Mouse (Mus musculus): Measurements from ENCODE around the gene Slc13a1. TPM values are rescaled to one million over a fixed set of nuclear protein-coding genes. Genes with fewer than 3 reads are reported as not detected.

Slc13a1 gene
- polyA plus RNA-seq, 1 experiment from 2014 or later: 0.20 TPM

DNA sequence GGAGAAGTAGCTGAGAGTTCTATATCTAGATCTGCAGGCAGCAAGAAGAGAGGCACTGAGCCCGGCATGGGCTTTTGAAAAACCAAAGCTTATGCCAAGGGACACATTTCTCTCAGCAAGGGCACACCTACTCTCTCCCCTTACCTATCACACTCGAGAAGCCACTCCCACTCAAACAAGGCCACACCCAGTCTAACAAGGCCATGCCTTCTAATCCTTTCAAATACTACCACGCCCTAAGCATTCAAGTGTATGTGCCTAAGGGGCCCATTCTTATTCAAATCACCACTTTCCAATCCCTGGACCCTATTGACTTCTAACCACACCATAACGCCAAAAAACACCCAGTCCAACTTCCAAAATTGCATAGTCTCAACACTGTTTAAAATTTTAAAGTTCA is 112.8 kb downstream of the Slc13a1 start:
- no peak for DNase-seq (ENCODE audit: low spot score)
- Histone ChIP-seq H3K27me3 (replicated peaks; ENCODE audit: control insufficient read depth, insufficient read depth, low read length) (no peaks in the 10 kb centered on the region), H3K36me3 (ENCODE audit: control insufficient read depth, insufficient read depth, low read length) (no peaks in the 10 kb centered on the region), H3K27ac (ENCODE audit: low read depth) (no peak overlapping the region), H3K4me1 (replicated peaks; ENCODE audit: control insufficient read depth, insufficient read depth, low read length) (no peaks in the 10 kb centered on the region), H3K4me2 (ENCODE audit: low read length) (no peak overlapping the region), H3K9me3 (ENCODE audit: control insufficient read depth, low read length) (no peaks in the 10 kb centered on the region), H3K9ac (ENCODE audit: low read length) (no peak overlapping the region), H3K4me3 (ENCODE audit: low read depth, low read length) (no peak overlapping the region)
- ATAC-seq (replicated peaks; ENCODE audit: low FRiP score, low TSS enrichment, low read depth): no peak
- 91% methylated on average over 4 of the region's 4 CpGs for WGBS

DNA sequence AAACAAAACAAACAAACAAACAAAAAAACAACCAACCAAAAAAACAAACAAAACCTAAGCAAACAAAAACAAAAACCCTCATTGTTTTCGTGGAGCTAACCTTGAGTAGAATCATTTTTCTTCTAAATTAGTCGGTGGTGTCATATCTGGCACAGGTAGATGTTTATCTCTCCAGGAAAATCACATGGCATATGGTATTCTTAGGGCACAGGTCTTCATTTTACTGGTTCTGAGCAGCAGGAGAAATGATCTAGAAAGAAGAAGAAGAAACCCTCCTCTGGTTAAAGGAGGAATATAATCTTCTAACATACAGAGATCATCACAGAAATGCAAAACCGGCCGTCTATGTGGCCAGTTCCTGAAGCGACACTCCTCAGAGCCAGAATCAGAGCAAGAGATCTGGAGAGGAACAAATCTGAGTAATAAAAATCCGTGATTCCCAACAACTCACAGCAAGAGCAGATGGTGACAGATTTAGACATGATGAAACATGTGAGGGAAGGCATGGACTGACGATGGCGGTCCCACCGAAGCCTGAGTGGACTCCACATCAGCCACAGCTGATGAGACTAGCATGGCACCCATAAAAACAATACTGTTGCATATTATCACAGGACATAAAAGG is 113.7 kb downstream of the Slc13a1 start:
- 90% methylated on average over 9 of the region's 9 CpGs for WGBS
- no peak for DNase-seq (ENCODE audit: low spot score)
- no peaks in the 10 kb centered on the region for H3K27me3 ChIP-seq (replicated peaks; ENCODE audit: control insufficient read depth, insufficient read depth, low read length)
- no peak overlapping the region for H3K27ac ChIP-seq (ENCODE audit: low read depth)
- no peak overlapping the region for H3K9ac ChIP-seq (ENCODE audit: low read length)
- H3K9me3 ChIP-seq (ENCODE audit: control insufficient read depth, low read length): no peaks in the 10 kb centered on the region
- H3K4me3 ChIP-seq (ENCODE audit: low read depth, low read length): no peak overlapping the region
- no peaks in the 10 kb centered on the region for H3K36me3 ChIP-seq (ENCODE audit: control insufficient read depth, insufficient read depth, low read length)
- no peak overlapping the region for H3K4me2 ChIP-seq (ENCODE audit: low read length)
- no peak for ATAC-seq (replicated peaks; ENCODE audit: low FRiP score, low TSS enrichment, low read depth)
- H3K4me1 ChIP-seq (replicated peaks; ENCODE audit: control insufficient read depth, insufficient read depth, low read length): no peaks in the 10 kb centered on the region

DNA sequence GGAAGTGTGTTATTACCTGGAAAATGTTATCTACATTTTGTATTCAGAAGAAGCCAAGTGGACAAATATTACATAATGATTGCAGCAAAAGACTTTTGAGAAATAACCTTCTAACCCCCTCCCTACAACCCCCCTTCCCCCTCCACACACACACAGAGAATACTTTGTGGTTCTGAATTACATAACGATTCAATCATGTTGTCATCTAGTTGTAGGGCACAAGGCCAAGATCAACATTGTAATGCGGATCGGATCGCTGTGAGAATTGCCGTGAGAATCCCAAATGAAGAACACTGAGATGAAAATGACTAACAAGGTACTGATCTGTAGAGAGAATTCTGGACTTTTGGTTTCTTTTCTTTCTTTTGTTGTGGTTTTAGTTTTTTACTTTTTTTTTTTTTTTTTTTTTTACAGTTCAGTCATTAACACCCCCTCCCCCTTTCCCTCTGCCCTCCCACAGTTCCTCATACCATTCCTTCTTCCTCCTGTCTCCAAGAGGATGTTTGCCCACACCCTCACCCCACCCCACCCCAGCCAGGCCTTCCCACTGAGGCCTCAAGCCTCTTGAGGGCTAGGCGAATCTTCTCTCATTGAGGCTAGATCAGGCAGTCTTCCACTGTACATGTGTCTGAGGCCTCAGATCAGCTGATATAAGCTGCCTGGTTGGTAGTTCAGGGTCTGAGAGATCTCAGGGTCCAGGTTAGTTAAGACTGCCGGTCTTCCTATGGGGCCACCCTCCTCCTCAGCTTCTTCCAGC is 120.7 kb downstream of the Slc13a1 start:
- no peaks in the 10 kb centered on the region for H3K36me3 ChIP-seq (ENCODE audit: control insufficient read depth, insufficient read depth, low read length)
- H3K9me3 ChIP-seq (ENCODE audit: control insufficient read depth, low read length): no peaks in the 10 kb centered on the region
- H3K9ac ChIP-seq (ENCODE audit: low read length): no peak overlapping the region
- no peaks in the 10 kb centered on the region for H3K27me3 ChIP-seq (replicated peaks; ENCODE audit: control insufficient read depth, insufficient read depth, low read length)
- H3K4me2 ChIP-seq (ENCODE audit: low read length): no peak overlapping the region
- H3K27ac ChIP-seq (ENCODE audit: low read depth): no peak overlapping the region
- DNase-seq (ENCODE audit: low spot score) (no peak), ATAC-seq (replicated peaks; ENCODE audit: low FRiP score, low TSS enrichment, low read depth) (no peak)
- no peaks in the 10 kb centered on the region for H3K4me1 ChIP-seq (replicated peaks; ENCODE audit: control insufficient read depth, insufficient read depth, low read length)
- 57% methylated on average over 7 of the region's 7 CpGs for WGBS
- no peak overlapping the region for H3K4me3 ChIP-seq (ENCODE audit: low read depth, low read length)

GRCm38 (mm10) chr6:24043496-24043895 is 124.4 kb downstream of the Slc13a1 start:
- no peak overlapping the region for H3K4me3 ChIP-seq (ENCODE audit: low read depth, low read length)

More at GRCm38 (mm10) chr6:24043496-24043895, 124.4 kb downstream of the Slc13a1 start:
- Histone ChIP-seq H3K27ac (ENCODE audit: low read depth) (no peak overlapping the region), H3K4me1 (replicated peaks; ENCODE audit: control insufficient read depth, insufficient read depth, low read length) (no peaks in the 10 kb centered on the region), H3K36me3 (ENCODE audit: control insufficient read depth, insufficient read depth, low read length) (no peaks in the 10 kb centered on the region), H3K9ac (ENCODE audit: low read length) (no peak overlapping the region), H3K9me3 (ENCODE audit: control insufficient read depth, low read length) (no peaks in the 10 kb centered on the region), H3K27me3 (replicated peaks; ENCODE audit: control insufficient read depth, insufficient read depth, low read length) (no peaks in the 10 kb centered on the region), H3K4me2 (ENCODE audit: low read length) (no peak overlapping the region)
- ATAC-seq (replicated peaks; ENCODE audit: low FRiP score, low TSS enrichment, low read depth) (no peak), DNase-seq (ENCODE audit: low spot score) (no peak)

Small RNA genes lying within 50 kb of the gene (microRNA-seq; reads per million reads assigned to microRNA genes)
- gene Gm26386: not detected

Other genes with a start within 250 kb of the Slc13a1 start
- not detected in 2 replicates for gene Tas2r118, start 198.0 kb downstream of the Slc13a1 start, polyA plus RNA-seq (2014; fragmentation: Nextera tagmentation; extraction: Ambion mirVana)

All from intestine, embryonic 14.5 days (tissue).